Mouse (Mus musculus): Measurements from ENCODE around the gene Gclc.

Gclc gene

DNA sequence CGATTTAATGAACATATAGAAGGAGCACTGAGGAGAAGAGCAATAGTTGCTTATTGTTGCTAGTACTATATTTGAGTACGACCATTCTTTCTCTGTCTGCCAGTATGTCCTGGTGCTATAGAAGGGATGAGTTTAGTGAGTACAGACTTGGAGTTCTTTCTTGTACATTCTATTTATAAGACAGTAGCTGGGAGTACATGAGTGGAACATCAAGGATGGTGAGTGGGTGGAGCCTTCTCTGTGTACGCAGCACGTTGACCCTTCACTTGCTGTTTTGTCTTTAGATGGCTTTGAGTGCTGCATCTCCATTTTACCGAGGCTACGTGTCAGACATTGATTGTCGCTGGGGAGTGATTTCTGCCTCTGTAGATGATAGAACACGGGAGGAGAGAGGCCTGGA lies 31.1 kb downstream of the Gclc start:
- DNase-seq = no peak

DNA sequence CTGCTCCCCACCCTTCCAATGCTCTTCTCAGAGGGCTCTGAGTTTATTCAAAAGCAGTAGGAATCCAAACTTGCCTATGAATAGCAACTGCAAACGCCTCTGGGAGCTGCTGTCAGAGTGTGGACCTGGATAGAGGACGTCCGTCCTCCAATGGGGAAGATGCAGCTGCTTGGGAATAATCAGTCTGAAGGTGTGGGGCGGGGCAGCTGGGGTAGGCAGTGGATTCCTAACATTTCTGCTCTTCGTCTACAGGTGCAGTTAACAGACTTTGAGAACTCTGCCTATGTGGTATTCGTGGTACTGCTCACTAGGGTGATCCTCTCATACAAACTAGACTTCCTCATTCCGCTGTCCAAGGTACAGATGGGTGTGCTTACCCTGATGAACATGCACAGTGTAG lies 33.6 kb downstream of the Gclc start:
- DNase-seq = no peak

- no peak for DNase-seq
These were observed 35.4 kb downstream of the Gclc start for GRCm38 (mm10) chr9:77789615-77790348.

DNA sequence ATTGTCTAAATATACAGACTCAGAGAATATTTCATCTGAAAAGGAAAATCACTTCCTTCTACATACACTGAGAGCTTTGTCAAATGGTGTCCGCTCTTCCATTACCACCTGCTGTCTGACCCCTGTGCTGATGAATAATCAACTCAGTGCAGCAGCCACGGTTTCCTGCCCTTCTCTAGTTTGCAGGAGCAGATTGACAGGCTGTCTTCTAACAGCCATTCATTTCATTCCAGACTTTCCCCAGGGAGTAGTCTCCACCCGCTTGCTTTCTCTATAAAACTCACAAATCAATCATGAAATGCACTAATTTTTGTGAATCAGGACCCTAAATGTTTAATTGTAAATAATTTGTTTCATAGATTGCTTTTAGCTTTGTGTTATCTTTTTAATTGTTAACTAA lies 39.5 kb downstream of the Gclc start:
- no peak for DNase-seq

GRCm38 (mm10) chr9:77802461-77802860 lies 48.1 kb downstream of the Gclc start:
- DNase-seq = peak in 1 of 2 experiments; percentile 39

DNA sequence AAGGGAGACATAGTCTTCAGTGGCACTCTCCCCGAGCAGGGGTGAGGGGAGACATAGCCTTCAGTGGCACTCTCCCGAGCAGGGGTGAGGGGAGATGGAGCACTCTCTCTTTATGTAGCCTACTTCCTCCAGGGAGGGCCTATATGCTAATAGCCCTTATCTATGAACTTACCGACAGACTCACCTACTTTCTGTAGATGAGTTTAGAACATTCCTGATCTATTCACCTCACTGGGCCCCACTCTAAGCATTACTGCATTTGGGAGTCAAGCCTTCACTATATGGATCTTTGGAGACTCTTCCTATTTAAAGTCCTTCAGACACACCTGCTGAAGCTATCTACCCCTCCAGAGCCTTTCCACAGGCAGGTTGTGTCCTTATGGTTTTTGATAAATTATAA lies 52.1 kb downstream of the Gclc start:
- no peak for DNase-seq

- peak; percentile 83 to 93 for DNase-seq
These were observed 52.7 kb downstream of the Gclc start for GRCm38 (mm10) chr9:77806842-77807668.

DNA sequence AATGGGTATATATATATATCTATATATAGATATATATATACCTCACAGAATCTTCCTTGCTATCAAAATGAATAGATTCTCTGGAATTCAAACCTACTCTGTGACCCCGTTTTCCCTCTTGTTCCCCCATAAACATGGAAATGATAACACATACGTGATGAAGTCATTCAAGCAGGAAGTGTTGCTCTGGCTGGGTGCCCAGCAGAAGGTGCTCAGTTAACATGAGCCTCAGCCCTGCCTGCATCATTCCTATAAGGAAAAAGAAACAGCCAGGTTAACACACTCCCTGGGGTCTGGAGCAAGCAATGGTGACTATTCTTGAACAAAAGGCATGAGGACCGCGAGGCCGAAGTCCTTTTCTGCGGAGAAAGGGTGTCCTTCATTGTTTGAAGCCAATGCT lies 54.1 kb downstream of the Gclc start:
- no peak for DNase-seq

DNA sequence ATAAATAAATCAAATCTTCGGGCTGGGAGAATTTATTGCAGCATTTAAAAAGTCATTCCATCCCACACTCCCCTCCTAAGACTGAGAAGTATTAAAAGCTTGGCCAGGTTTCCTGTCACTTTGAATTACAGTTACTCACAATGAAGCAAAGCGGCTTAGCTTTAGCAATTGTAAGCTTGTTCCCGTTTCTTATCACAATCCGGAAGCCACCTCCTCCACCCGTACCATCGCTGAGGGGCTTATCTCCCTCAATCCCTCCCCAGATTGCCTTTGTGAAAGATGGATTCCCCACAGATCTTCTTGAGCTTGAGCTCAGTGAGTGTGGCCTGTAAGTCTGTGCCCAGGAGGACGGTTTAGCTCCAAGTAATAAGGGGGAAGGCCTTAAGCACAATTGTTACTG lies 64.5 kb downstream of the Gclc start:
- no peak for DNase-seq

DNA sequence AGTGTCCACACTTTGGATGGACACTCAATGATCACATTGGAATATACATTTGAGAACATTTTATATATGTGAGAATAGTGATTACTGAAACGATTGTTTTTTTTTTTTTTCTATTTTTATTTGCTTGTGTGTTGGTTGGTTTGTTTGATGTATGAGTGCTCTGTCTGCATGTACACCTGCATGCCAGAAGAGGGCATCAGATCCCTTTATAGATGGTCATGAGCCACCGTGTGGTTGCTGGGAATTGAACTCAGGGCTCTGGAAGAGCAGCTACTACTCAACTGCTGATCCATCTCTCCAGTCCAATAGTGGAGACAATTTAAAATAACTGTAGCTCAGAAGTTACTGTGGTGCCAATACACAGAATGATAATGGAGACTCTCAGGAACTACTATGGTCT lies 65.0 kb downstream of the Gclc start:
- DNase-seq = no peak

- DNase-seq = no peak
These were observed 66.5 kb downstream of the Gclc start for GRCm38 (mm10) chr9:77820836-77821235.

GRCm38 (mm10) chr9:77825380-77825961 lies 71.1 kb downstream of the Gclc start:
- DNase-seq = no peak

- DNase-seq = no peak
These were observed 71.9 kb downstream of the Gclc start for GRCm38 (mm10) chr9:77826237-77826636.

GRCm38 (mm10) chr9:77828531-77828965 lies 74.2 kb downstream of the Gclc start:
- DNase-seq = no peak

GRCm38 (mm10) chr9:77834259-77834993 lies 80.1 kb downstream of the Gclc start:
- DNase-seq = peak; percentile 26 to 41

DNA sequence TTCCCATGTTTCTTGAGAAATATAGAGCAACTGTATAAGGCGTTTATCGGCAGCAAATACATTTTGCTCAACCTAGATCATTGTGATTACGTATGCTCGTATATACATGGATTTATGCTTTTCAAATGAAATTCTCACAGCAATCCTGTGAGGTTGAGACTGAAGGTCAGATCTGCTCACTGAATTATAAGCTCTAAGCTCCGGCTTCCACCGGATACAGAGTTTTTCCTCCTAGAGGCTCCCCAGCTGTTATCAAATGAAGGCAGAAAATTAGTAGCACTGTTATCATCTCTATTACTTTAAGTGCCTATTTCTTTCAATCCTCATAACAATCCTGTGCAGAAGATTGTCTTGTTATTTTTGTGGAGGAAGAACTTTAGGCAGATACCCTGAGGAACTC lies 80.8 kb downstream of the Gclc start:
- no peak for DNase-seq

DNA sequence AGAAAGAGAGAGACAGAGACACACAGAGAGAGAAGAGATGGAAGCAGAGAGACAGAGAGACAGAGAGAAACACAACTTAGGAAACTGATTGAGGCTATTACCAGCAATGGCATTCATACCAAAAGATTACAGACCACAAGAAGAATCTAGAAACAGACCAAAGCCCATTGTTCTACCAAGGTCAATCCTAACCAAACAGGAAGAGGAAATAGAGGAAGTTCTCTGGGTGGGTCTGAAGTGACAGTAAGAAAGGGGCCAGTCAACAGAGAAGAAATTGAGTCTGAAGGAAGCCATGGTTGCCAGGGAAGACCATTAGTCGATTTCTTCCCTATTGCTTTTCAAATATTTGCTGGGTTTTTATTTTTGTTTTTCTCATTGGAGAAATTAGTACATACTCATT lies 81.4 kb downstream of the Gclc start:
- DNase-seq = no peak

GRCm38 (mm10) chr9:77838586-77838985 lies 84.3 kb downstream of the Gclc start:
- DNase-seq = no peak

Data from kidney, adult 8-10 months (tissue).